Mouse (Mus musculus) cortical plate, adult 2 months (tissue): ENCODE data around the gene Slc11a1. TPM values are rescaled to one million over a fixed set of nuclear protein-coding genes. Genes with fewer than 3 reads are reported as not detected.
A peak's percentile ranks its signal among the peaks of the same experiment; 100 is the strongest.

Experiments used
- H3K27ac ChIP-seq: fragments of 200-500 bp; 2 replicates; pipeline ENCODE4 v1.5.1; 2012; ENCODE audit warnings: low read length, control low read depth, inconsistent platforms; ENCODE audit not compliant: insufficient read depth
- H3K4me1 ChIP-seq: fragments of 200-500 bp; 2 replicates; pipeline ENCODE4 v1.6.1; 2011; ENCODE audit warnings: low read length; ENCODE audit not compliant: control insufficient read depth, insufficient read depth
- H3K4me3 ChIP-seq: fragments of 200-500 bp; 2 replicates; pipeline ENCODE4 v1.5.1; 2011; ENCODE audit warnings: mild to moderate bottlenecking, low read length, control low read depth; ENCODE audit not compliant: insufficient read depth
- CTCF ChIP-seq: fragments of 200-500 bp; IDR thresholded peaks from 2 replicates; pipeline ENCODE4 v1.5.1; 2011; ENCODE audit warnings: mild to moderate bottlenecking, control low read depth, low read length; ENCODE audit not compliant: insufficient read depth; ENCODE audit errors: extremely low read depth
- POLR2A ChIP-seq: fragments of 200-500 bp; IDR thresholded peaks from 2 replicates; pipeline ENCODE4 v1.6.1; 2011; ENCODE audit warnings: mild to moderate bottlenecking, low read length, control low read depth; ENCODE audit not compliant: insufficient read depth; ENCODE audit errors: extremely low read depth
- polyA plus RNA-seq: library from polyadenylated mRNA; depleted of rRNA; stranded (reverse); fragments of >200 nt; gene quantifications from 2 replicates; pipeline ENCODE4 v1.2.3, GENCODE M21; 2012

The Slc11a1 gene
- polyA plus RNA-seq, 1 experiment = 8.9 TPM

DNA sequence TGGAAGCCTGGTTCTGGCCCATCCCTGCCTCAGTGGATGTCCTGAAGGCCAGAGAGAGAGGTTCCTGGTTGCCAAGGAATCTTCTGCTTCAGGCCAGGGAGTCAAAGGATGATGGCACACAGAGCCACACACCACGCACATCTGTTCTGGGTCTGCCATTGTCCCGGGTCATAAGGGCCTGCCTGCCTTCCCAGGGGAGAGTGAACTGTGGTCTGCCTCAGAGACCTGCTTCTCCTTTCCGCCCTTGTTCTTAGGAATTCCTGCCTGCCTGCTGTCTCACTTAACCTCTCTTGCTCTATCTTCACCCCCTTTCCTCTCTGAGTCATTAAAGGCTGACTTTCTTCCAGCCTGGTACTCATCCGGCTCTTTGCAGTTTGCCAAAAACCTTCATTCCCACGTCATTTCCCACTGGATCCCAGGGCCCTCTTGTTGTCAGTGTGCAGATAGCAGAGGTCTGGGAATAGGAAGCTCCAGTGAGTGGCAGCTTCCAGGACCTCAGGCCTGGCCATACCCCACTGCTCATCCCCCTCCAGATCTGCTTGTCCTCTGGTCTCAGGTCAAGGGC, 22.4 kb upstream of the Slc11a1 start:
- Histone ChIP-seq H3K4me3 (no peak overlapping the region), H3K4me1 (no peaks in the 10 kb centered on the region), H3K27ac (no peak overlapping the region)
- TF ChIP-seq CTCF = no peak
- TF ChIP-seq POLR2A = no peak

DNA sequence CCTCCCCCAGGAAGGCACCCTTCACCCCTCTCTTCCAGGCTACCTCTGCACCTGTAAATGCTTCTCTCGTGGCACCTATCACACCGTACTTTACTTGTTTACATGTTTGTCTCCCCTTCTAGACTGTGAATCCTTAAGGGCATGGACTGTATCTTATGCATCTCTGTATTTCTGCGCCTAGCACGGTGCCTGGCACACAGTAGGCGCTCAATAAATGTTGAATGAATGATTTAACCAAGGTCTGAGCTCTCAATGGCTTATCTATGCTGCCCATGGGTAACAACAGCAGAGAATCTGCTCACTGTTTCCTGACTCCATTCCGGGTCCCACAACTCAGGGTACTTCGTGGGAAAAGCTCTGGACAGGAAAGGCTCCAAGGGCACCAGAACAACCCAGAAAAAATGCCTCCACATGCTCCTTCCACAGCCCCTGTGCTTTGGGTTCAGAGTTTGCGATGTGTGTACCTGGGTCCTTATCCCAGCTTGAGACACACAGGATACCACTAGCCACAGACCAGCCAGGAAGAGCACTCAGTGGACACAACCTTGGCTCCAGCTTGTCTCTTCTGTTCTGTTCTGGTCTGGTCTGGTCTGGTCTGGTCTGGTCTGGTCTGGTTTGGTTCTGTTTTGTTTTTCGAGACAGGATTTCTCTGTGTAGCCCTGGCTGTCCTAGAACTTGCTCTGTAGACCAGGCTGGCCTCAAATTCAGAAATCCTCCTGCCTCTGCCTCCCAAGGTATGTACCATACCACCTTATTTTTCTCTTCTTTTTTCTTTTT, 21.4 kb upstream of the Slc11a1 start:
- Histone ChIP-seq H3K4me3 (no peak overlapping the region), H3K4me1 (no peaks in the 10 kb centered on the region), H3K27ac (no peak overlapping the region)
- TF ChIP-seq POLR2A (no peak), CTCF (no peak)

DNA sequence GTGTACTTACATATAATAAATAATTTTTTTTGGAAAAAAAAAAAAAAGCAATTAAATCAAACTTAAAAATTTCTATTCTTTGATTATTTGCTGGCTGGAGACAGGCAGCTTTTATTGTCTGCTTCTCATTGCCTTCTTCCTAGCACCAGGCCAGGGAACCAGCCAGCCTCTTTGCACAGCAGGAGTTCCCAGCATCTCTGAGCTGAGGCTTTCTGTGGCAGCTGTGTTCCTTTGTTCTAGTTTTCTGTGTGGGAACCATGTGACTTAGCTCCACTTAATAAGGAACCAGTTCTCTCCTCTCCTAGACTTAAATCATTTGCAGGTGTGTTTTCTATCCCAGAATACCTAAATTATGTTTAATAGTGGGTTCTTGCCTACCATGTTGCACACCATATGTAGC, 17.5 kb upstream of the Slc11a1 start:
- Histone ChIP-seq H3K4me3 (no peak overlapping the region), H3K27ac (no peak overlapping the region), H3K4me1 (no peaks in the 10 kb centered on the region)
- TF ChIP-seq CTCF (no peak), POLR2A (no peak)

DNA sequence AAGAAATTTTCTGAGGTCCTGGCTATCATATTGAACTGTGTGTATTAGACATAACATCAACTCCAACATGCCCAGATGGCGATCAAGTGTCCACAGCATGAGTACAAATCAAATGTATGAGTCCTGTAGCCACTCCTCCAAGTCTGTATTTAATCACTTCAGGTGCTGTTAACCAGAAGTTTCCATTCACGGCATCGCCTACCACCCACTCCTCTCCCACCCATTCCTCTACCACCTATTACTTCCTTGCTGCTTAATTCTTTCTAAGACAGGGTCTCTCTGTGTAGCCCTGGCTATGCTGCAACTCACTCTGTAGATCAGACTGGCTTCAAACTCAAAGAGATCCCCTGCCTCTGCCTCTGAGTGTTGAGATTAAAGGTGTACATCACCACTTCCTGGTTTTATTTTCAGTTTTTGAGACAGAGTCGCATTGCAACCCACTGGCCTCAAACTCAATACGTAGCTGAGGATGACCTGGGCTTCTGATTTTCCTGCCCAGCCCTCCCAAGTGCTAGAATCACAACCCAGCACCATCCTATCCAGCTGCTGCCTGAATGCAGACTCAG, 15.0 kb upstream of the Slc11a1 start:
- no peak for TF ChIP-seq CTCF
- TF ChIP-seq POLR2A = no peak
- no peak overlapping the region for H3K4me3 ChIP-seq

DNA sequence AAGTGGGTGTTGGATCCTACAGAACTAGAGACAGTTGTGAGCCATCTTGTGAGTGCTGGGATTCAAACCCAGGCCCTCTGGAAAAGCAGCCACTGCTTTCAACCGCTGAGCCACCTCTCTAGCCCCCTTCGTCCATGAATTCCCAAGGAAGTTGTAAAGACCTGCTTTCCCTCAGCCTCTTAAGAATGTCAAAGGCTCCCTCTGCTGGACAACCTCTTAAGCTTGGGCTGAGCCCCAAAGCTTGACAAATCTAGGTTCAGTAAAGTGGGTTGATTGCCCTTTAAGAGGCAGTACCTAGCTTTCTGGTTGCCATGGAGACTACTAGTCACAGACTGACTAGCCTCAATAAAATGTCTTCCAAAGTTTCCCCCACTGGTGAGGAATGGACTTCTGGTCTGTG, 13.2 kb upstream of the Slc11a1 start, which contains the start of gene Catip:
TSS of gene Catip (plus strand) at position 297 of the 400 bp plus-strand sequence.
- TF ChIP-seq POLR2A (no peak), CTCF (peak; percentile 82)
- H3K4me1 ChIP-seq = no peaks in the 10 kb centered on the region; the same call in 1 of the 2 replicates
- H3K4me3 ChIP-seq = no peak within 1 kb of the TSS
- no peak within 1 kb of the TSS for H3K27ac ChIP-seq

More for the DNA sequence above, 15.0 kb upstream of the Slc11a1 start:
- Histone ChIP-seq H3K27ac (no peak overlapping the region), H3K4me1 (no peaks in the 10 kb centered on the region; the same call in 1 of the 2 replicates)

DNA sequence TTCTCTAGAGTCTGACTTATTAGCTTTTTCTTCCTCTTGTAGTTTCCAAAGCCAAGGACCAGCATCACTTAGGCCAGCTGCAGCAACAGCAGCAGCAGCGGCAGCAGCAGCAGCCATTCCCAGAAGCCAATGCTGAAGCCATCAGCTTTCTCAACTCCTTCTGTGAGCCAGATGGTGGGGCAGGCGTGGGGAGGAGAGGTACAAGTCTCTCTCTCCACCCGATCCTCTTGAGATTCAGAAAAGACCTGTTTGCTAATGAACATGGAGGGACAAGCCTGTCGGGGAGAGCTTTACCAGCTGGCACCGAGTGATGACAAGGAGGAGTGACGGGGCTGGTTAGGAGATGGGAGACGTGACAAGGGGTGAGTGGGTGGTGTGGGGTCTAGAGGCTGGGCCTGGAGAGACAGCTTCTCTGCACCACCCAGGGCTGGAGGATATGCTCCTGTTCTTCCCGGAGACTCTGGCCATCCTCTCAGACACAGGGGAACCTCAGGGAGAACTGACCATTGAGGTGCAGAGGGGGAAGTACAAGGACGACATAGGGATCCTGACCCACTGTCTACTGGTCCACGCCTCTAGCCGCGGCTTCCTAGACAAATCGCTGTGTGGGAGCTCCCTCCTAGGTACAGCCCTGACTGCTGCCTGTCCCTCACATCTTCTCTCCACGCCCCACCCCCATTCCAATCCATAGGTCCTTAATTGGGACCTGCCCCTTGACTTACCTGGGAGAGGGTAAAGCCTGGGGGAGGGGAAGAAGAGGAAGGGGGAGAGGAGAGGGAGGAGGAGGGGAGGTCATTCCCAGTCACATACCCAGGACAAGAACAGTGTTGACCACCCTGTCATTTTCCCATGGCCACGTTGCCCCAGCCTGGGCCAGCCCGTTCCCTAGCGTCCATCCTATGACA, 12.4 kb upstream of the Slc11a1 start:
- H3K27ac ChIP-seq = no peak overlapping the region

DNA sequence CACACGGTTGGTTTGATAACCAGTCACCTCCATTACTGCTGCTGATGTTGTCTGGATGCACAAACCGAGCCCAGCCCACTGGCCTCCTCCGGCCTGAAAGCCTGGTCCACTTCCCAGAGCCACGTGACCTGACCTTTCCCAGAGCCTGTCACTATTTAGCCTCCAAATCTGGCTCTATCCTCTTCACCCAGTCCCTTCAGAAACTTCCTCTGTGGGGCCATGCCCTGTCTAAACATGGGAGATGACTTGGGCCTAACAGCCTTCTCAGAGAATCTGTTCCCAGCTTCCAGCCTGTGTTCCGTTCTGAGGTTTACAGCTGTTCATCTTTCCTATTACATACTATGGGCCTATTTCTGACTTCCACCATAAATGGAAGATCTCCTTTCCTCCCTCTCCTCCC, 11.6 kb upstream of the Slc11a1 start:
- TF ChIP-seq POLR2A = no peak
- TF ChIP-seq CTCF = no peak
- no peak overlapping the region for H3K4me3 ChIP-seq
- H3K4me1 ChIP-seq = no peaks in the 10 kb centered on the region; the same call in 1 of the 2 replicates
- H3K27ac ChIP-seq = no peak overlapping the region

More for the DNA sequence above, 12.4 kb upstream of the Slc11a1 start:
- Histone ChIP-seq H3K4me3 (no peak overlapping the region), H3K4me1 (no peaks in the 10 kb centered on the region; the same call in 1 of the 2 replicates)
- TF ChIP-seq CTCF = no peak
- no peak for TF ChIP-seq POLR2A

DNA sequence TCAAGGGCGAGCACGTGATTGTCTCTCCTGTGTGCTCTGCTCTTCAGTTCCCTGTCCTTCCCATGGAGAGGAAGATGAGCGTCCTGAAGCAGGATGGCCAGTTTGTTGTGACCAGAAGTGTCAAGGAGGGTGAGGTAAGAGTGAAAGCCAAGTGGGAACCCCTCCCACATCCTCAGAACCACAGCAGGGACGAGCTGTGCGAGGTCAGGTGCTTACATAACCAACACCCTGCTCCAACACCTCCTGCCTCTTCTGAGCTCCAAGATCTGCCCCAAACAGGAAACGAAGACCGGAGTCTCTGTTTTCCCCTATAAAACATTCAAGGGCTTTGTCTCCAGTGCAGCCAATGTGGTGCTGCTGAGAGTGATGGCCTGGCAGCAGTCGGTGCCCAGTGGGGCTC, 10.7 kb upstream of the Slc11a1 start:
- Histone ChIP-seq H3K27ac (no peak overlapping the region), H3K4me1 (no peaks in the 10 kb centered on the region; the same call in 1 of the 2 replicates), H3K4me3 (no peak overlapping the region)
- TF ChIP-seq CTCF = no peak
- TF ChIP-seq POLR2A = no peak
